Mouse (Mus musculus) A20 (cell line): ENCODE measurements at regions not wholly inside any gene's neighbourhood (a gene's known extent, or its start where the extent isn't known, plus 50 kb on each side); places are given as distances from the start of the nearest gene placed in this dataset.

ENCODE experiments used
- DNase-seq: peaks from one replicate; pipeline ENCODE4 v3.0.0-alpha.2; 2011; ENCODE audit warnings: low read depth, low spot score

DNA sequence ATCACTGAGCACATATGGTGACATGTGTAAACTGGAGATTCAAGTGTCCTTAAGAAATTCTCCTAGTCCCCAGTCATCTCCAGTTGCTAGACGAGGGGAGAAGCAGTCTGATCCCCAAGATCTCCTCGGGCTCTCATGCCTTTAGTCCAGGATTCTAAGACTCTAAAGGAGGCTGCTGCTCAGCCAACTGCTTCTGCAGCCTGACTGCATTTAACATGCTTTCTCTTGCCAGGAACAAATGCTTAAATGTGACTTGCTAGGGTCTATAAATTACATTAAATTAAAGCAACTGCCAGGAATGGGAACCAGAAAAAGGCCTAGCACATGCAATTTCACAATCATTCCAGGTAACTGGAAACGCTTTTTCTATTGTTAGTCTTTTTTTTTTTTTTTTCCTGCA lies 599.8 kb upstream of the Gcfc2 start:
- DNase-seq = no peak

DNA sequence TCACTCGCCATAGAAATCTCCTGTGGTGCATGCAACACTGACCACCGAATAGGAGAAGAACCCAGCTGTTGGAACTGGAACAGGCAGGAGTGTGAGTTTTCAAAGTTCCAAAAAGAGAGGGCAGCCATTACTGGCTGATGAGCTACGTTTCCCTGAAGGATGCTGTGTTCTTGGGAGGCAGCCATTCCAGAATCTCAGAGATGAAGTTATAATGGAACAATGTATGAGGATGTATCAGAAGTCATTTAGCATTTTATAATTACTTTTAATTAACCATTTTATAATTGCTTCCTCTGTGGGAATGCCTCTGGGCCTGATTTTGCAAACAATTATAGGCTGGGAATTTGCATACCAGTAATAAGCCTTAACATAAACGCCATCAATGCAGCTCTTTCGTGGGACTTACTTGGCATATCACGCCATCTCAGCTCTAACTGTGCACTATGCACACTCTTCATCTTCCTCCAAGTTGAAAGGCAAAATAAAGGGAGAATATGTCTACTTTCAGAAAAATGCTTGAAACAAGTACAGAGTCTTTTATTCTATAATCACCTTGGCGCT lies 559.4 kb upstream of the Gcfc2 start:
- no peak for DNase-seq

DNA sequence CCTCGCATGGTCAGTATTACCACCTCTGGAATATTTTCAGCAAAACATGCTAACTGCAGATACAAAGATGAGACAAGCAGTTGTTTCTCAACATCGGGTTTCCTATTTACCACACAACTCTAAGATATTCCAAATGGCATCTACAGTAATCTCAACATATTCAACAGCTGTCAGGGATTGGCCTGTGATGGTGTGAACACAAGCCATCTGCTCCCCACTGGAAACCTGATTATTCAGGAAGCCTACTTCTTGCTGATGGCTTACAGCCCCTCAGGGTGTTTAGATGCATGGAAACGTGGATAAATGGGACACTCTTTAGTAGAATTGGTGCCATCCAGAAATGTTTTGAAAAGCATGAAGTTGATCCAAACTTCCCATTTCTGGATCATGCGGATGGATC lies 535.0 kb upstream of the Gcfc2 start:
- no peak for DNase-seq

DNA sequence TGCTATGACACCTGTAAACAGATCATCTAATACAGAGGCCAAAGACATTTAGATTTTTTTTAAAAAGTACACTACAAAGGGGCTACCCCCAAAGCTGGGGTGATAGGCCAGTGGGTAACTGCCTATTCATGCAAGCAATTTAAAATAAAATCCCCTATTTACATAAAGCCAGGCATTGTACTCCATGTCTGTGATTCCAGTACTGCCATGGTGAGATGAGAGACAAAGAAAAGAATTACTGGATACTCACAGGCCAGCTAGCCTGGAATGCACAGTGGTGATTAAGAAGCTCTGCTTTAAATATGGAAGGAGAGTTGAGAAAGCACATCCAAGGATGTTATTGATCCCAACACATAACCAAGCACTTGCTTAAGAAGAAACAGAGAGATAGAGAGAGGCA lies 520.3 kb upstream of the Gcfc2 start:
- no peak for DNase-seq

DNA sequence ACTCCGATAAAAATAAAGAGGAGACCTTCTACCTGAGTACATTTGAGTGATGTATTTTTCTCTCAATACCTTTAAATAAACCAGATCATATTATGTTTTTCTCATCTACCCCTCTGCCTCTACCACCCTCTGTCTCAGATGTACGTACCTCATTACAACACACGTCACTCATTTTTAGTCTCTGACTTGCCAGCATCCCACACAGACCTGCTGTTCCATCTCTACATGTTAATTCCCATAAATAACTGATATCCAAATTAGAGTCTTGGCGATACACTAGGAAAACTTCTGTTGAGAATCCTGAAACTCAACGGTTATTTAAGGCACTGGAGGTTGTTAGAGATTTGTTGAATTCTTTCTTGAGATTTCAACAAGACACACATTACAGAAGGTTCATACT lies 509.9 kb upstream of the Gcfc2 start:
- DNase-seq = no peak

DNA sequence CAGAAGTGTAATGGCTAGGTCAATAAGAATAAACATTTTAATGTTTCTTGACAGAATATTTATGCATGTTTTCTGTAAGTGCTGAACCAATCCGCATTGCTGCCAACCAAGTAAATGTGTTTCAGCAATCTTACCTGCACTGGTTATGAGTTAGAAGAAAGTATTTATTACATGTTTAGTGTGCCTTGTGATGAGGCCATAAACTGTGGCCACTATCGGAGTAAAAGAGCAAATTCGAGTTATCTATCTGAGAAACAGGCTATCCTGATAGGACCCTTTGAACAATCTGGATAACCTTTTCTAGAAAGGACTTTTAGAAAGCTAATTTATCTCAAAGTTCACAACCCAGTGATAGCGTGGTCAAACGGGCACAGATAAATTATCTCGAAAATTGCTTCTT lies 488.7 kb upstream of the Gcfc2 start:
- DNase-seq = no peak

DNA sequence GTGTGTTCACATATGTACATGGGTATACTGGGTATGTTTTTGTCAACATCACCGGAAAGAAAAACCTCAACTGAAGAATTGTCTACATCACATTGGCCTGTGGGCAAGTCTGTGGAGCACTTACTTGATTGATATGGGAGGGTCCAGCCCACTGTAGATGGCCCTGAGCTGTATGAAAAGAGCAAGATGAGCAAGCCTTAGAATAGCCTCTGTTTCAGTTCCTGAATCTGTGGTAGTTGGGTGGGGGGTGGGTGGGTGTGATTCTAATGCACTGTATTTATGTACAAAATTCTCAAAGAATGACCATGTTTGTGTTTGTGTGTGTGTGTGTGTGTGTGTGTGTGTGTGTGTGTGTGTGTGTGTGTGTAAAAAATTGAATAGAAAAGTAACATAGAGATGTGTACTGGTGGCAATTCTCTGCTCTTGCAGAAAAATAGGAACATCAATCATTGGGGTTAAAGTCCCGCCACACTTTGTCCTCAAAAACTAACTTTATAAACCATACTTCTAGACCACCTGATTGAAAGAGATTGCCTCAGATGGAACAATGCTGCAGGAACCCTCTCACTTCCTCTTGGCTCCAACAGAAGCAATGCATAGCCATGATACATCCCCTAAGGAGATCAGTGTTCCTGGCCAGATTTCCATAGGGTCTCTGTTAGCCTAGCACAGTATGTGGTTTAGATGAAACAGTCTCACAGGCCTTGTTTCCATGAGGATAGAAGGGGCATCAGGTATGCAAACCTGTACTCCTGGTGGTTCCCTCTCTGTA lies 484.3 kb upstream of the Gcfc2 start:
- peak; percentile 39 for DNase-seq

DNA sequence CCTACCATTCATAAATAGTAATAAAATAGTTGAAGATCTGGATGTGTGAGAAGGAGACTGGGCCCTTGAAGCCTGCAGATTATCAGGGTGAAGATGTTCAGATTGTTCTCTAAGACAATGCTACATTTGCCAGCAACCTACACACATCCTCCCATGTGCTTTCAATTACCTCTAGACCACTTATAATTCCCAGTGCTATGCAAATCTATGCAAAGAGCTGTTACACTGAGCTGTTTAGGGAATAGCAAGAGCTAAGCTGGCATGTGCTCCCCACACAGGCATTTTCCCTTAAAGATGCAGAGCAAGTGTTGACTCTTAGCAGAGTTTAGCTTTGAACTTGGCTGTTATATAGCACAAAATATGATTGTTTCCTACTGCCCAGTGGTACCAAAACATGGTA lies 482.1 kb upstream of the Gcfc2 start:
- no peak for DNase-seq

DNA sequence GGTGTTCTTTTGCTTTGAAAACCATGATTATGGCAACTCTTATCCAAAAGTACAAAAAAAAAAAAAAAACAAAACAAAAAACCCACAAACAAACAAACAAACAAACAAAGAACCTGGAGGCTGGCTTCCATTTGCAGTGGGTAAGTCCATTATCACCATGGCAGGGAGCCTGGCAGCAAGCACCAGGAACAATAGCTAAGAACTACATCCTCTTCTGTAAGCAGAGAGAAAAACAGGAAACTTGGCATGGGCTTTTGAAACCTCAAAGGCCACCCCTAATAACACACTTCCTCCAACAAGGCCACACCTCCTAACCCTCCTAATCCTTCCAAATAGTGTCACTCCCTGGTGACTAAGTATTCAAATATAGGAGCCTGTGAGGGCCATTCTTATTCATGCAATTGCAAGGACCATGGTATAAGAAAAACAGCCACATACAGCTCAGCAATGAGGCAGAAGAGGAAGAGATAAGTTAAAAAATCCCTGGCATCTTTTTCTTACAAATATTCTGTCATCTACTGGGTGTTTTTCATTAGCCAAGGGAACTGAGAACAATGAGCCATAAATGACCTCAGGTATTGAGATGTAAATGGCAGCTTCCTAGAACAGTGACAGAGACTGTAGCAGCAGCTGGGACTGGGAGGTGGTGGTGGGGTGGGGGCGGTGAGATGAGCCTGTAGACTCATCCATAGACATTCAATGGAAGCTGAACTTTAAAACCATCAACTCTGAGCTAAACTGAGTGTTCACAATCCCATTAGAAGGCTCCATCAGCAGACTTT lies 477.3 kb upstream of the Gcfc2 start:
- peak; percentile 6 for DNase-seq

DNA sequence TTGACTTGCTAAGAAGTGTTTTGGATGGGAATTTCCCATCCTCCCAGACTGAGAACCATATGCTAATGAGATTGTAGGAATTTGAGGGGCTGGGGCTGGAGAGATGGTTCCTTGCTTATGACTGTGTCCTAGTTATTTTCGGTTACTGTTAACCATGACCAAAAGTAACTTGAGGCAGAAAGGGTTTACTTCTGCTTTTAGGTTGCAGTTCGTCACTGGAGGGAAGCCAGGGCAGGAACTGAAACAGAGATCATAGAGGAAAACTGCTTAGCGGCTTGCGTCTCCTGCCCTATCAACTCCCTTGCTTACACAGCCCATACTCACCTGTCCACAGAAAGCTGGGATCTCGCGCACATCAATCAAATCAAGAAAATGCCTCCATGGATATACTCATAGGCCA lies 475.8 kb upstream of the Gcfc2 start:
- peak; percentile 70 for DNase-seq

DNA sequence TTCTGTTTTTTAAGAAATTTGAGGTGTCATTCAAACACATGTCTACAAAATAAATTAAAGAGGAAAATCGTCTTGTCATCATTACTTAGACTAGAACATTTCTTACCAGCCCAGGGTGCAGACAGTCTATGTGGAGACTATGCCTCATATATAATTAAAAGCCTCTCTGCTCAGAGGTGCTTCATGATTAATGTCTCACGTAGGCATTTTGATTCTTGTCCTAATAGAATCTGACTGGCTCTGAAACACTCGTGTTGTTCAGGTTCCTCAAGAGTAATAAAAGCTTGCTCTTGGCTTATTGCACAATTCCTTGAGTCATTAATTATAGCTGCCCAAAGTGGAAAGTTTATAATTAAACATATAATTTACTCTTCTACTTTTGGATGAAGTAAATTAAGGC lies 475.1 kb upstream of the Gcfc2 start:
- DNase-seq = no peak

DNA sequence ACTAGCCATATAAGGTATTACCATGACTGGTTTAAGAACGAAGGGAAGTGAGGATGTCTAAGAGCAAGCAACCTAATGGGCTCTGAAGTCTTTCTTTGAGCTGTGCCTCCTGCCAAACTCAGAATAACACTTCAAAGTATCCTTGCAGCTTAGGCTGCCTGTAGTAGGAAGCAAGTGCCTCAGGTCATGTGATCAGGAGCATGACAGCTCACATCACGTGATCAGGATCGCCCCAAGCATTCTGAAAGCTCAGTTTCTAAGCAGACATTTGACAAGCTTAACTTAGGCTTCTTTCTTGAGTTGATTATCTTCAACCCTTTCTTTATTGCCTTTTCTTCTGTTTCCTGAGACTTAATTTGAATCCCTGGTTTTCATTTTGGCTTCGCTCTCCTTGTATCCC lies 462.4 kb upstream of the Gcfc2 start:
- no peak for DNase-seq

DNA sequence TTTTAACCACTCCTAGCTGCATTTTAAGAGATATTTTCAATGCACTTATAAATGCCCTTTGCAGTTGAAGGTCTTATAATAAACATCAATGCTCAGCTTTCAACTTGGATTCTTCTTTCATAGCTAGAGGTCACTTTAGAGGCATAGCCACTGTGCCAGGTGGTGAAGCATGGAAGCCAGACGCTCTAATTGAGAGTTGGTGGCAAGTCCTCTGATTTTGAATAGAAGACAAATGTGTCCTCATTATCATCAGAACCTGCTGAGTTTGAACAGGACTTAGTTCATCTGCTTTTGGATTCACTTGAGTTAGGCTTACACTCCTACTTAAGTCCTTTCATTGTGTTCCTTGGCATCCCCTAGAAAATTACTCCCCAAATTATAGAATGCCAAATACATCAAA lies 459.0 kb upstream of the Gcfc2 start:
- DNase-seq = no peak

DNA sequence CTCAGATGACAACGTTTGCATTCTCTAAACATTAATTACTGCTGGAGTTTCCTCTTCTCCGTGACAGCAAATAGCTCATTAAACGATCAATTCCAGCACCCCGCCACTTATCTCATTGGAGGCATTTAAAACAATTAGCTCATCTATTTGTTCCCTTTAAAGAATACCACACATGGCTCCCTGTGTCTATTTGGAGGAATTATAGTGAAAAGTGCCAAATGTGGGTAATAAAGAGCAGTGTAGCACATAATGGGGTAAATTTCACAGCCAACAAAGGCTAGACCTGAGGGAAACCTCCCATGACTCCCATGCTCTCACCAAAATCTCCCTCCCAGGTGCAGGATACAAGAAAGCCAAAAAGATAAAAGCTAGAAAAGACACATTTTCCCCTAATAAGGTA lies 456.9 kb upstream of the Gcfc2 start:
- DNase-seq = no peak

DNA sequence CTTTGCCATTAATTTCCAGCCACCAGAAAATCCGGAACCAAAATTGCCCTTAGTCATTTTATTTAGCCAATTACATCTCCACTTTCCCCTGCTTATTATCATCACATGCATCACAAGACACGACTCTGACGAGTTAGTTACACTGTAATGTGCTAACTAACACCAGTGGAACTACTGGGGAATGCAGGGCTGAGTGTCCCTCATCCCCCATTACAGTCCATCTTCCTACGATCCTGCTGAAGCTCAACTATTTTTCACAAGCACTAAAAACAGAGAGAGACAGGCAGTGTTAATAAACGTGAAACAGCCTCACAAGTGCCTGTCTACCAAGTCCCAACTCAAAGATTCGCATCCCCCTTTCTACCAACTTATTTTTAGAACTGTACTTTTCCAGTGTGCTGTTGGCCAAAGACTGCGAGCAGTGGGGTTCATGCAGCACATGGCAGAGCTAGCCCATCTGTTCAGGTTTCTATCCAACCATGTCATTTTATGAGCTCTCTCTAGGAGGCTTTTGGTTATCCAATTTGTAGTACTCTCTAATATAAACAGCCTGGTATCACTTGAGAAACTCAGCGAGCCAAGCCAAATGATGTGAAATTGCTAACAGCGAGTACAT lies 452.0 kb upstream of the Gcfc2 start:
- DNase-seq = no peak

DNA sequence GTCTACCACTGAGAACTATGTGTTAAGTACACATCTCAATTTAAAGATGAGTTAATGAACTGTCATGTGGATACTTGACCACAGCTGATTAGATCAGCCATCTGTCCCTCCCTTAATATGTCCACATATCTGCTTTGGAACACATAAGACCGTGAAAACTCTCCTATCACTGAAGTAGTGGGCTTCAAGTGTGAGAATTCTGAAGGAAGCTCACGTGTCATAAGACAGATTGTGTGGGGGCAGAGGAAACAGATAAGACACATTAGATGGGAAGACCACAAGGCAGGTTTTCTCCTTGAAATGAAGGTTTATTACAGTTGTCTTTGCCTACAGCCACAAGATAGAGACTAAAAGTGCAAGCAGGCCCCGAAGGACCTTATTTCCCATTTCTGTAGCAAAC lies 451.0 kb upstream of the Gcfc2 start:
- DNase-seq = no peak

DNA sequence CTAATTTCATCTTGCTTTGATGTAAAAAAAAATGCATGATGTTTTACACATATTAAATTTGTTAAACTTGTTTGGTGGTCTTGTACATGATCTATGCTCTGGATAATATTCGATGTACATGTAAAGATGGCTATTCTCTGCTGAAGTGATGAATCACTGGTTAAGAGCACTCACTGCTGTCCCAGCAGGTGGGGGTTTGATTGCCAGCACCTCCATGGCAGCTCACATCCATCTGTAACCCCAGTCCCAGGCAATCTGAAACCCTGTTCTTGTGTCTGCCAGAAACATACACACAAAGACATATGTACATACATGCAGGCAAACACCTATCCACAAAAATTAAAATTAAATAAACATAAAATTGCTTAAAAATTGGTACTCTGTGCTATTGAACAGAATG lies 448.7 kb upstream of the Gcfc2 start:
- DNase-seq = no peak

DNA sequence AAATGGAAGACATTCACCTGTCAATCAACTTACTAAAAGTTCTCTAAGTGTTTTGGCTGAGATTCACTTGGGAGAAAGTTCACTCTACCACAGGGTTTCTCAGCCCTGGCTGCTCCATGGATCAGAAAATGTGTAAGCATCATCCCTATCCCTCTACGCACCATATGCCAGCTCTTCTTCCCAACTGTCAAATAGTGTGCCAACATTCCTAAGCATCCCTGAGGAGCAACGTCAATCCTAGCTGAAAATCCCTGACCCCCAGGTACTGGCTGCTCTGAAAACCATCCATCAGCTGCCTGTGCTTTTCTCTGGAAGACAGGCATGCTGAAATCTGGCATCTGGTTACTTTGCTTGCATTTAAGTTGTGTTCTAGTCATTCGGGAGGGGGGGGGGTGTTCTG lies 436.5 kb upstream of the Gcfc2 start:
- DNase-seq = no peak

DNA sequence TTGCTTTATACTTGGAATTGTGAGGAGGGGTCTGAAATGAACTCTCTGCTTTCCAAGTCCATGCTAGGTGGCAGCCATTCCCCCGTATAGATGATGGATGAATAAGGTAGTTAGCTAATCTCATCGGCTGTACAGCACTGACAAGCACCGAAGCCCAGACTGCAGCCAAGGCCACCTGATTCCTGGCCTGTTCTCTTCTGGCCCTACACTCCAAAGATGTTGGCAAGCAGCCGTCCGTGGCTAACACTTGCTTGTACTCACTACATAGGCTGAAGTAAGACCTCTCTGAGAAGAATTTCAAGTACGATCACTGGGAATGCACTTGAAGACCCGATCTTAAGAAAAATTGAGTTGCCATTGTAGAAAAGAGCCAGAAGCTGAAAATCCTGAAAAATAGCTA lies 427.2 kb upstream of the Gcfc2 start:
- no peak for DNase-seq

DNA sequence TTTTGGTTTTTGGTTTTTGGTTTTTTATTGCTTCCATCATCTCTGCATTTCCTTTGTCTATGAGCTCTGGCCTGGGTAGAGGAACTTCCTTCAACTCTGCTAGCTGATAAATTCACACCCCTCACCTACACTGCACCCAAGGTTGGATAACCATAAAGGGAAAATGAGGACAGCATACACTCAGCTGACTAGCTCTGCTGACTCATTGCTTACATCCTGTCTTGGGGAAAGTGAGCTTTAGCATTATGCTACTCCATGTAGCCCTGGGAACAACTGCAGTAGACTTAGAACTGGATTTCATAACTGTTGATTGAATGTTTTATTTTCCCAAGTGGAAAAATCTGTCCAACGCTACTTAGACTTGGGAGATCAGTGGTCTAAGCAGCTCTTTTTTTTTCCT lies 406.3 kb upstream of the Gcfc2 start:
- DNase-seq = no peak

DNA sequence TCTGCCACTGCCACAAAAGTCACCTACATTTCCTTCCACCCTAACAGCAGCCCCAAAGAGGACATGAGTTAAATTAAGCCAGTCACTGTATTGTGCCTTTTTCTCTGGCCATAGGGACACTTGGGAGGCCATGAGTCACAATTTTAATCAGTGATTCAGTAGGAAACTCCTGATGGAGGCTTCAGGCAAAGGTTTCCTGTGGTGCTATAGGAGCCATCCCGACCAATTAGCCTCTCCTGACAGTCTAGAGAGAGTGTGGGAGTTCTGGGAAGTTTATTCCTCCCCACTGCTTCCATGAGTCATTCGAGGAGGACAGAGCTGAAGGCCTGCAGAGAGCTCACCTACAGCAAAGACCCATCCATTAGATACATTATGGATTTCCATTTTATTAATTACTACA lies 361.2 kb upstream of the Gcfc2 start:
- DNase-seq = peak; percentile 2

DNA sequence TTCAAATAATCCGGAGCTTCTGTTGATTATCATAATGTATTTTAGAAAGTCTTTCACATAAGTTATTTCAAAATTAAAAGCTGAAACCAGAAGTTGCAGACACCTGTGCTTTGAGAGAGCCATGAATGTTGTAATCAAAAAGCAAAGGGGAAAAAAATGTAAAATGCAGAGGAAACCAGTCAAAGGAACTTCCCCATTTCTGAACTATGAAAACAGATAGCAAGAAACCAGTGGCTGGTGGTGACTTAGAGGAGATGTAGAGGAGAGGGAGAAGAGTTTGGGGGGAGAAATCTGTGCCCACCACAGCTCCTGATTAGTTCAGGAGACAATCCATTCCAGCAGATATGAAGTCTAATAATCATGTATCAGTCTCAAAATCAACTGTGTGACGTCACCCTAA lies 360.3 kb upstream of the Gcfc2 start:
- peak; percentile 67 for DNase-seq

DNA sequence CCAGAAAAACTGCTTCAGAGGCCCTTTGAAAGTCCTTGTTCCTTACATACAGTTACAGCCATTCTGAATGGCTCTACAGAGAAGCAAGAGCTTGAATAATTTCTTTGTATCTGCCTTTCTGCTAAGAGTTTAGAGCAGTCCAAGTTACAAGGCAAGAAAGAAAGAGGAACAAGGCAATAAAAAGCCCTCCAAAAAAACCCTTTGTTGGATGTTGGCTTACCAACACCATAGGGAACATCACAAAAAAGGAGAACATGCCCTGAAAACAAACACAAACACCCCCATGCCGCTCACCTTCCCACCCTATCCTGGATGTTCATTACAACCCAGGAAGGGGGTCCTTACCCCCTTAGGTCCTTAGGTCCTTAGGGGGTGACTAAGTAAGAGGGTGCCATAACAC lies 359.2 kb upstream of the Gcfc2 start:
- DNase-seq = peak; percentile 25
